Mouse (Mus musculus) C2C12 (cell line): ENCODE results near the gene Arhgef2. TPM values are rescaled to one million over a fixed set of nuclear protein-coding genes. Genes with fewer than 3 reads are reported as not detected.

Experiments used
- H3K27me3 ChIP-seq: one replicate; pipeline ENCODE4 v1.6.1; 2011; ENCODE audit not compliant: control insufficient read depth, insufficient read depth, insufficient read length
- H3K36me3 ChIP-seq: one replicate; pipeline ENCODE4 v1.6.1; 2011; ENCODE audit not compliant: control insufficient read depth, insufficient read depth
- H3K4me3 ChIP-seq: one replicate; pipeline ENCODE4 v1.5.1; 2011; ENCODE audit warnings: mild to moderate bottlenecking, control low read depth; ENCODE audit not compliant: poor library complexity, insufficient read depth, severe bottlenecking
- H3K79me2 ChIP-seq: one replicate; pipeline ENCODE4 v1.6.1; 2011; ENCODE audit not compliant: control insufficient read depth, insufficient read depth
- H3K79me3 ChIP-seq: one replicate; pipeline ENCODE4 v1.6.1; 2011; ENCODE audit warnings: low read depth, control low read depth
- H3ac ChIP-seq: one replicate; pipeline ENCODE3; 2011; ENCODE audit warnings: low read depth; ENCODE audit not compliant: control insufficient read depth, insufficient read length
- CEBPB ChIP-seq: IDR thresholded peaks from one replicate; pipeline ENCODE4 v1.6.1; 2011; ENCODE audit warnings: low read depth, mild to moderate bottlenecking, control low read depth, moderate library complexity
- CTCF ChIP-seq: IDR thresholded peaks from one replicate; pipeline ENCODE4 v1.5.1; 2011; ENCODE audit not compliant: control insufficient read depth, insufficient read depth, insufficient read length
- FOSL1 ChIP-seq: IDR thresholded peaks from one replicate; pipeline ENCODE4 v1.8.0; 2011; ENCODE audit warnings: mild to moderate bottlenecking, low read length; ENCODE audit not compliant: poor library complexity, insufficient read depth, severe bottlenecking
- MAX ChIP-seq: IDR thresholded peaks from one replicate; pipeline ENCODE4 v1.6.1; 2011; ENCODE audit warnings: mild to moderate bottlenecking, control low read depth
- MYOD1 ChIP-seq: IDR thresholded peaks from one replicate; pipeline ENCODE4 v1.6.1; 2011; ENCODE audit warnings: low read depth; ENCODE audit not compliant: control insufficient read depth, insufficient read length
- MYOG ChIP-seq: IDR thresholded peaks from one replicate; pipeline ENCODE4 v1.6.1; 2011; ENCODE audit not compliant: control insufficient read depth, insufficient read length; ENCODE audit errors: extremely low read depth
- USF1 ChIP-seq: IDR thresholded peaks from one replicate; pipeline ENCODE4 v1.6.1; 2011; ENCODE audit warnings: low read depth, mild to moderate bottlenecking, control low read depth, moderate library complexity
- polyA plus RNA-seq: library from polyadenylated mRNA; unstranded; fragments of >200 nt; fragmentation: generic; extraction: Trizol; gene quantifications from one replicate; pipeline ENCODE4 v1.2.1, GENCODE M21; 2012; ENCODE audit warnings: missing spikeins

The Arhgef2 gene
- polyA plus RNA-seq, 1 experiment: 88.3 TPM

DNA sequence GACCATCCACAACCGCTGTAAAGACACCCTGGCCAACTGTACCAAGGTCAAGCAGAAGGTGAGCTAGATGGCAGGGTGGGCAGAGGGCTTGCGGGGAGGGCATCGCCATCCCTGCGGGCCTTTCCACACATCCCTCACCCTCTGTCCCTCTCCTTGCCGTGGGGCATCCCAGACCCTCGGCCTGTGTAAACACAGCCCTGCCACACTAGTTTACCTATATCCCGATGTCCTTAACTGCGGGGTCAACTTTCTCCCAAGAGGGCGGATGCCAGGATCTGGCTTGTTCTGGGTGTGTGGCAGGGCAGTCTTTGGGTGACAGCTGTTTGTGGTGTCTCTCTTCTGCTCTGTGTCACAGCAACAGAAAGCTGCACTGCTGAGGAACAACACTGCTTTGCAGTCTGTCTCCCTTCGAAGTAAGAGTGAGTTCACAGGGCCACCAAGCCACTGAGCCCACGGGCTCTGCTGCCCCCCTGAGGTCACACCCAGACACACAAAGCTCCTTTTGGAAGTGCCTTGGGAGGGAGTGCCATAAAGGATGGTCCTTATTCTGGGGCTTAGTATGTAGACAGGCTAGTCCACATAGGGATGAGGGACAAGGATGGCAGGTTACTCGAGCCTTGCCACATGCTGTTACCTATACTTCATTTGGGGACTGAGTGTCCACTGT lies 26.3 kb downstream of the Arhgef2 start:
- H3K79me3 ChIP-seq: peaks cover 43% of the 10 kb centered on the region
- no peak overlapping the region for H3ac ChIP-seq
- no peaks in the 10 kb centered on the region for H3K27me3 ChIP-seq
- H3K36me3 ChIP-seq: peaks cover 74% of the 10 kb centered on the region
- peaks cover 65% of the 10 kb centered on the region for H3K79me2 ChIP-seq
- H3K4me3 ChIP-seq: no peak overlapping the region
- TF ChIP-seq MAX: no peak
- peak; percentile 49 for TF ChIP-seq MYOD1

DNA sequence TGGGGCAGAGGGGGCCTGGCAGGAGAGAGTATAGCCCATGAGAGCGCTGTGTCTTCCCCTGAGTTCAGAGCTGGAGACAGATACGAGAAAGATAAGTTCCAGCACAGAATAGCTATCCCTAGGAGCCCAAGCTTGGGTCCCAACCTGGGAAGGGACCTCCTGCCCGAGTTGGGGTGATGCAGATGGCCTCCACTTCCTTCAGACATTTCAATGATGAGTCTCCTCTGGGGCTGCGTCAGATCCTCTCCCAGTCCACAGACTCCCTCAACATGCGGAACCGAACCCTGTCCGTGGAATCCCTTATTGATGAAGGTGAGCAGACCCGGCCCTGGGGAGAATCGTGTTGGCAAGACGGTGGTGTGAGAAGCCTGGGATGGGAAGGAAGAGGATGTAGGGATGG lies 27.3 kb downstream of the Arhgef2 start:
- Histone ChIP-seq H3K36me3 (peaks cover 83% of the 10 kb centered on the region), H3ac (no peak overlapping the region), H3K27me3 (no peaks in the 10 kb centered on the region), H3K4me3 (no peak overlapping the region), H3K79me3 (peaks cover 34% of the 10 kb centered on the region), H3K79me2 (peaks cover 55% of the 10 kb centered on the region)
- TF ChIP-seq MAX (no peak), MYOD1 (no peak), CTCF (no peak), MYOG (no peak), CEBPB (no peak), FOSL1 (no peak), USF1 (no peak)

DNA sequence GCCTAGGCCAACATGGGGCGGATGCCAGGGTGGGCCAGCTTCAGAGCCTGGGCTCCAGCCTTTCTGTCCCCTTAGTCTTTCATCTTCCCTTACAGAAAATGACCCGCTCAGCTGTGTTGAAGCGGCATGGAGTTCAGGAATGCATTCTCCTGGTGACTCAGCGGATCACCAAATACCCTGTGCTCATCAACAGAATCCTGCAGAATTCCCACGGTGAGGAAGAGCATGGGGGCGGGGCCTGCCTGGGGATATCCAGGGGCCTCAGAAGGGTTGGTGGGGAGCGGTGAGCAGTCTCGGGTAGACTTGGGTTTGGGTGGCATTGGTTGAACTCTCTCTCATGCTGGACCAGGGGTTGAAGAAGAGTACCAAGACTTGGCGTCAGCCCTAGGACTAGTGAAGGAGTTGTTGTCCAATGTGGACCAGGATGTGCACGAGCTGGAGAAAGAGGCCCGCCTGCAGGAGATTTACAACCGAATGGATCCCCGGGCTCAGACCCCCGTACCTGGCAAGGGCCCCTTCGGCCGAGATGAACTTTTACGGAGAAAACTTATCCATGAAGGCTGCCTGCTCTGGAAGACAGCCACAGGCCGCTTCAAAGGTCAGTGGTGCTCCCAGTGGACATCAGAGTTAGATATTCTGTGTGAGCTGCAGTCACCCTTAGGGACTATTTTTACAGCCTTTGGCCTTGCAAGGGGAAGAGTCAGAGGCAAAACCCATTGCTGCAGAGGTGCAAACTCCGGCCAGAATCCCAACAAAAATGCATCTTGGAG lies 29.9 kb downstream of the Arhgef2 start:
- peaks cover 18% of the 10 kb centered on the region for H3K79me3 ChIP-seq
- no peak overlapping the region for H3ac ChIP-seq
- TF ChIP-seq MYOG (no peak), MAX (no peak), FOSL1 (no peak), CEBPB (no peak), CTCF (no peak), MYOD1 (peak; percentile 4)
- peaks cover 96% of the 10 kb centered on the region for H3K36me3 ChIP-seq
- peaks cover 29% of the 10 kb centered on the region for H3K79me2 ChIP-seq
- no peak overlapping the region for H3K4me3 ChIP-seq
- no peaks in the 10 kb centered on the region for H3K27me3 ChIP-seq

DNA sequence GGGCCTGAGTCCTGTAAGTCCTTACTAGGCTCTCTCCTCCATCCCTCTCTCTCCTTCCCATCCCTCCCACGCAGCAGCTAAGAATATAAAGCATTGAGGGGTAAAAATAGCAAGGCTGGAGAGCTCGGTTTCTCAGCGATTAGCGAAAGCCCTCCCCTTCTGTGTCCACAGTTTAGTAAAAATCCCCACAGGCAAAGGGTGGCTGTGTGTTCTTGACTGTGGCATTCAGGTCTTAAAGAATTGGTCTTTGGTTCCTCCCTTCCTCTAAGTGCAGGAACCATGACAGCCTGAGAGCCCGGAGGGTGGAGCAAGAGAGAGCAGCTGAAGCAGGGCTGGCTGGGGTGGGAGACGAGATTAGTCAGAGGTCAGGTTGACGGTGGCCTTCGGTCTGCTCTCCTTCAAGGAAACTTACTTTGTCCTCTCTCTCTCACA lies 30.8 kb downstream of the Arhgef2 start:
- no peaks in the 10 kb centered on the region for H3K27me3 ChIP-seq
- H3K79me3 ChIP-seq: peaks cover 13% of the 10 kb centered on the region
- TF ChIP-seq USF1 (no peak), CEBPB (no peak)
- H3ac ChIP-seq: no peak overlapping the region
- H3K36me3 ChIP-seq: peaks cover 96% of the 10 kb centered on the region
- H3K4me3 ChIP-seq: no peak overlapping the region
- H3K79me2 ChIP-seq: peaks cover 20% of the 10 kb centered on the region

DNA sequence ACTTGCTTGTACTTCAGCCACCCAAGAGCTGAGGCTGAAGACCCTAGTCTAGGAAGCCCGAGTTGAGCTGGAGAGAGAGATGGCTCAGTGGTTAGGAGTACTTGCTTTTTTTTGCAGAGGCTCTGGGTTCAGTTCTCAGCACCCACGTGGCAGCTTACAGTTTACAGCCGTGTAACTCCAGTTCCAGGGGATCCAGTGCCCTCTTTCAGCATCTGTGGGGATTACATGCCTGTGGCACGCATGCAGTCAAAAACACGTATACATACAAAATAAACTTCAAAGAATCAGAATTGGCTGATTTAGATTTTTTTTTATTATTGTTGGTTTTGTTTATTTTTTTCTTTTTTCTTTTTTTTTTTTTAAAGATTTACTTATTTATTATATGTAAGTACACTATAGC lies 31.4 kb downstream of the Arhgef2 start:
- Histone ChIP-seq H3K27me3 (no peaks in the 10 kb centered on the region), H3ac (no peak overlapping the region), H3K79me3 (peaks cover 11% of the 10 kb centered on the region), H3K79me2 (peaks cover 14% of the 10 kb centered on the region), H3K4me3 (no peak overlapping the region), H3K36me3 (peaks cover 96% of the 10 kb centered on the region)
- TF ChIP-seq USF1: no peak
- no peak for TF ChIP-seq MYOG

DNA sequence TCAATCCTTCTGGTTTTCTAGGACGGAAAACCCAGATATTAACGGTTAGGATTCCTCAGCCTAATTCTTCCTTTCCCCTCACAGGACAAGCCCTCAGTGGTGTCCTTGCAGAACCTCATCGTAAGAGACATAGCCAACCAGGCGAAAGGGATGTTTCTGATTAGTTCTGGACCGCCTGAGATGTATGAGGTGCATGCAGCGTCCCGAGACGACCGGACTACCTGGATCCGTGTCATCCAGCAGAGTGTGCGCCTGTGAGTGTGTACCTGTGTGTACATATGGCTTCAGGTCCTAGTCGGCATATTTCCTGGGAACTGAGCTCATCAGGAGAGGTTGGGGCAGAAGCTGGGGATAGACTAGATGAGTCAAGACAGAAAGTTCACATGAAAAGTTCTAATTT lies 33.5 kb downstream of the Arhgef2 start:
- Histone ChIP-seq H3ac (no peak overlapping the region), H3K79me3 (peaks cover 3% of the 10 kb centered on the region), H3K36me3 (peaks cover 97% of the 10 kb centered on the region), H3K79me2 (no peaks in the 10 kb centered on the region), H3K4me3 (no peak overlapping the region), H3K27me3 (no peaks in the 10 kb centered on the region)
- TF ChIP-seq FOSL1: no peak
- TF ChIP-seq MAX: no peak
